Mouse (Mus musculus) ovary, postnatal 36 days (tissue): ENCODE measurements around the gene Pla2g4a.

Experiments
- DNase-seq: peaks from one replicate; pipeline ENCODE4 v3.0.0; 2022; ENCODE audit warnings: low spot score, mixed read lengths

Pla2g4a gene

DNA sequence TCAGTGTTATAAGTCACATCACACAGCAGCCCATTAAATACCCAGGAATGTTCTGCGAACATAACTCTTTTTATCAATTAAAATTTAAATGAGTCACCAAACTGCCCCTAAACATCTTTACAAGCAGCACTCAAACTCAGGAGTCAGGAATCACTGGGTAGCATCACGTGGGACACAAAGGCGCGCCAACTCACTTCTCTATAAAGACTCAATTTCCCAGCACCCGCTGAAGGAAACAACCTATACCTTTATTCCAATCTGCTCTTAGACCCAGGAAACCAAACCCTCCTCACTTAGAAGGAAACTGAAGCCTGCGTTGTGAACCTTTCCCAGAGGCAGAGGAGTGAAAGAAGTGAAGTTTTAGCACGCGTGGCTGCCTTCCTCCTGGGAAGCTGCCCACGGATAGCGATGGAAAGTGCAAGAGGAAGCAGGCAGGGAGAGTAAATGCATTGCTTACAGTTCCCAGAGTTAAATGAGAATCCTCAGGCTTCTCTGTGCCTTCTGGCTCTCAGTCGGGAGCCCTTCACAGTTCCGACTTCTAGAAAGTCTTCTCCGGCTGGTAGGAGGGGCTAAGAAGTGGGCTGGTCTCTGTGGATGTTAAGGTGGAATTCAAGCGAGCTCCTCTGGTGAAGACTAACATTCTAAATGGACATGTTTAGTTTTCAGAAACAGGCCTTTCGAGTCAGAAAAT lies at the start of gene Pla2g4a:
Pla2g4a (minus strand) TSS at position 557 of the 691 bp plus-strand sequence.
- peak; percentile 34 for DNase-seq

DNA sequence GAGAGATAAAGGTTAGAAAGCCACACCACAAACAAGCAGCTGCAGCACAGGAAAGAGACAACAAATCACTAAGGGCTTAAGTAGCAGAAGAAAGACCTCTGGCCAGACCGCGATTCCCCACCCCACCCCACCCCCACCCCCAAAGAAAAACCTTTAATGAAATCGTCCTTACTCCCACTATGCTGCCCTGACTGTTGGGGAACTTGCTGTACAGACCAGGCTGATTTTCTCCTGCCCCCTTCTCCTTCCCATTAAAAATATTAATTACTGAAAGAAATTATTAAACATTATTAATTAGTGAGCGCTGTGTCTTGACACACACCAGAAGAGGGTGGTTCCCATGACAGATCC lies 49.5 kb upstream of the Pla2g4a start:
- no peak for DNase-seq

DNA sequence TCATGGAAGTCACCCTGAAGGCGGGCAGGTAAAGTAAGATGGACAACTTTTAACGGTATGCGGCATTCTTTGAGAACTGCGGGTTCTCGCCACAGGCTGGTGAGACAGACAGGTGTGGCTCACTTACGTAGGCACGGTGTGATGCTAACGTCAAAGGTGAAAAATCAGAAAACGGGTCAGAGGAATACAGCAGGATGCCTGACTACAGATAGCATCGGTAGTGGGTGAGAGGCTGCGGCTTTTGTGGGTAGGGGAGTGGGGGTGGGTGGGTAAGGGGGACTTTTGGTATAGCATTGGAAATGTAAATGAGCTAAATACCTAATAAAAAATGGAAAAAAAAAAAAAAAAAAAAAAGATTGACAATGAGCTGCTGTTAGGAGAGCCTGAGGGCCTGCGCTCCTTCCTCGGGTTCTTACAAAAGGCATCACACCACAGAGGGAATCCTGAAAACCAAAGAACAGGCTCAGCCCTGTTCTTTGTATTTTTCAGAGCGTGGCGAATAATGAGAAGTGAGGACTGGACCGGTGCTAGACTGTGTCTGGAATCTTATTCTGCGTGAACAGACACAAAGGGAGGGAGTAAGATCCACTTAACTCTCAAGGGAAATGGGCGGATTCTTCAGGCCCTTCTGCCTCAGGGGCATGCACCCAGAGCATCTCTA lies 49.0 kb upstream of the Pla2g4a start:
- DNase-seq: no peak

DNA sequence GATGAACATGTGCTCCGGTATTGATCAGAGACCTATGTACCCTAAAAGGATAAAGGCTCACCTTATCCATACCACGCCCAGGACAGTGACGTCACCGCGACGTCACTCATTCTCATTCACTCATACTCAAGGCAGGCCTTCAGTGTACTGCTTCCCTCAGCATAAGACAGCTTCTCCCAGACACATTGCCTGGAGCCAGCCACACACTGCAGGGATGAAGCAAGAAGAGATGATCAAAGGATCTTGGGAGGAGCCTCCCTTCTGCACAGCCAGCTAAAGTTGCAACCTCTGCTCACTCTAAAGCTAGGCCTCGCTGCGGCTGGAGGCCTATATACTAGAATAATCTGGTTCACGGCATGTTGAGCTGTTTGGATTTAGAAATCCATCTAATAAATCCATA lies 48.0 kb upstream of the Pla2g4a start:
- DNase-seq: no peak

DNA sequence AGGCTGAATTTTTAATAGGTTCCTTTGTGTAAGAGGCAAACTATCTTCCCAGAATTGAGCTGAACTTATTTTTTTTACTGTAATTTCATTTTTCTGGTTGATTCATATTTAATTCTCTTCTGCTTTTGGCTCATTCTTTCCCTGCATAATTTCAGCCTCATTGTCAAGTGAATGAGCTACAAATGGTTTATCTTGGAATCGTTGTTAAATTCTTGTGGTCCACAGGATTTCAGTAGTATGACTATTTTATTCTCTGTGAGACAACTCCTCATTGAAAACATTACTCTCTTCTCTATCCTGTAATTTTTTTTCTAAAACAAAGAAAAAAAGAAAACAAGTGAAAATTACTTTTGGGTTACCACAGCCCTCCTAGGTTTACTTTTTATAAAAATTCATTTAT lies 14.5 kb upstream of the Pla2g4a start:
- DNase-seq: no peak

DNA sequence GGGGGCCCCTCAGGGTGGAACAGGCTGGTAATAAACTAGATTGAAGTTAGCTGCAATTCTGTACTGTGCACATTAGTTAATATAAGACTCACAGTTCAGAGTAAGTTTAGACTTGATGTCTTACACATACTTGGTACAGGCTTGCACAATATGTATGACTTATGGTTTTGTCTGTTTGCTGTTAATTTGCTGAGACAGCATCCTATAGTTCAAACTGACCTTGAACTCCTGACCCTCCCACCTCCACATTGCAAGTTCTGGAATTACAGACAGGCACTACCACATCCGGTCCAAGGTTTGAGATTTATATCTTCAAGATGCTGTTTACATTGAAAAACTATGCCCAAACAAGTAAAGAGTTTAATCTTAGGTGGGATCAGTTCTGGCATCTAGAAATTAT lies 4.7 kb upstream of the Pla2g4a start:
- DNase-seq: no peak

DNA sequence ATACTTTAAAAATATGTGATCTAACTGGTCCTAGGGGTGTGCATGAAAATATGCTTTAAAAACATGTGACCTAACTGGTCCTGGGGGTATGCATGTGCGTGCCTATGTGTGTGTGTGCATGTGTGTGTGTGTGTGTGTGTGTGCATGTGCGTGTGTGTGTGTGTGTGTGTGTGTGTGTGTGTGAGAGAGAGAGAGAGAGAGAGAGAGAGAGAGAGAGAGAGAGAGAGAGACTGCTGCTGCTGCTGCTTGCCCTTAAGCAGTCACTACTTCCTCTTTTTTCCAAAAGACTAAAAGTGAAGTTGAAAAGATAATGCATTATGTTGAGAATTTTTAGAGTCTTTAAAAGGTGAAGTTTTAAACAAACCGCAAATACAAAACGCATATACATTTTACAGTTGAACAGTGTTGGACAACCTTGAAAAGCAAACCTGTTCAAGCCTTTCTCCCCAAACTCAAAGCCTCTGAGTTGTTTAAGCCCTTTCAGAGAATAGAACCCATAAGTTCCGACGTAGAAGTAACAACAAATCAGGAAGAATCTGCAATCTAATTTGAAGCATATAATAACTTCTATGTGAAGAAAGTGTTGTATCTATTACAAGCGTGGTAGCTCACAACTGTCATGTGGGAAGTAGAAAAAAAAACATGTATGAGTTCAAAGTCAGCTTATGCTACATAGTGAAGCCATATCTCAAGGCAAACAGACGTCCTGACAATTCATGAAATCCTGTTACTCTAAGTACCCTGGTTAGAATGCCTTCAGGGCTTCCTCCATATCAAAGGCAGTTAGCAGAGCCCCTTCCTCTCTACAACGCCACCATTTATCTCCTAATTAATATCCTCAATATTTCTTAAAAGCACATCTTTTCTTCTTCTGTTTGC lies 574 bp upstream of the Pla2g4a start:
- no peak for DNase-seq

DNA sequence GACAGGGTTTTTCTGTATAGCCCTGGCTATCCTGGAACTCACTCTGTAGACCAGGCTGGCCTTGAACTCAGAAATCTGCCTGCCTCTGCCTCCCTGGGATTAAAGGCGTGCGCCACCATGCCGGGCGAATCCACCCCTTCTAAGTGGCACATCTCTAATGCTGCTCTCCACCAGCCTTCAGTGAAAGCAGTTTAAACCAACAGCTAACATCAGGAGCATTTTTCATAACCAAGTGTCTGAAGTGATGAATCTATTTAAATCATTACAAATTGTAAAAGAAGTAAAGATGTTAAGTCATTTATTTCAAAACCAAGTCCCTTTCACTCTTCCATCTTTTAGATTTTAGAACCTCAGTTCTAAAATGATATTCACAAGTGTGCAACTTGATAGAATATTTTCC lies 839 bp downstream of the Pla2g4a start:
- DNase-seq: no peak

DNA sequence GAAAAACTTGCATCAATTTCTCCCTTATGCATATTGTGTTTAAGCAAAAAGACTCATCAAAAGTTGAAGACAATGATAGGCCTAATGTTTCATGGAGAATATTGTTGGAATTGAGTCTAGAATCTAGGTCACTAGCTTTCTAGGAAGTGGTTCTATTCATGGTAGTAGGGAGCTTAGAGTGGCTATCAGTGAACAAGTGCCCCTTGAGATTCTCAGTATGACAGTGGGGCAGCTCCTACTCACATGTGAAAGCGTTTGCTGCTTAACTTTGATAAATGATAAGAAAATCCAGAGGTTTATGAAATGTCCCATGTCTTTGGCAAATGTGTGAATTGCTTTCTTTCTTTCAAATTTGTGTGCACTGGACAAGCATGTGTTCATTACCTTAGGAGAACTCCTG lies 2.0 kb downstream of the Pla2g4a start:
- no peak for DNase-seq

DNA sequence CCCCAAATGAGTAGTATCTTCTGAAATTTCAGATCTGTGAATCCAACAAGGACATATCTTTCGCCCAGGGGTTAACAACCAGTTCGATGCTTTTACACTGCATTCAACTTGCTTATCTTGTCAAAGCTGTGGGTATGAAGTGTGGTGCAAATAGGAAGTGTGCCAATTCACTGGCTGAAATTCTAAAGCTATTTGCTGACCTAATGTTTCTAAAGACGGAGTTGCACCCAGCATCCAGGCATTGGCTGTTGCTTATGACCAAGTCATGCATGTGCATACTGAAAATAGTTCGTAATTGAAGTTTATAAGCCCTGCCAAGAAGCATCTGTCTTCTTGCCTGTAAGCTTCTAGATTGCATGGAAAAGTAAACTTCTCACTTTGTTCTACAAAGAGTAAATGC lies 5.6 kb downstream of the Pla2g4a start:
- no peak for DNase-seq

DNA sequence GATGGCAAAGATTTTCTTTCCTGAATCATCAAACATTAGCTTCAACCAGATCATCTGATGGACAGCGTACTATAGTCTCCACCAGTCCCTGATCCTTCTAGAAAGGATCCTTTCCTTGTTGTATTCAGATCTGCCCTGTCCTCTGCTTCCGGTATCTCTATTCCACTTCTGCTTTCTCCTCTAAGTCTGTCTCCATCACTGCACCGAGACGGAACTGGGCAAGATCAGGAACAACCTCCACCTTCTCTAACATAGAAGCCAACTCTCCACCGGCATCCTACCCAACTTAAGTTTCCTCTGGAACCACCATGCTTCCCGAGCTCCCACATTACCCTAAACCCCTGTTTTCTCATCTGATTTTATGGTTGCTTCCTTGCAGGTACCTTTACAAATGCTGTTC lies 7.1 kb downstream of the Pla2g4a start:
- no peak for DNase-seq

DNA sequence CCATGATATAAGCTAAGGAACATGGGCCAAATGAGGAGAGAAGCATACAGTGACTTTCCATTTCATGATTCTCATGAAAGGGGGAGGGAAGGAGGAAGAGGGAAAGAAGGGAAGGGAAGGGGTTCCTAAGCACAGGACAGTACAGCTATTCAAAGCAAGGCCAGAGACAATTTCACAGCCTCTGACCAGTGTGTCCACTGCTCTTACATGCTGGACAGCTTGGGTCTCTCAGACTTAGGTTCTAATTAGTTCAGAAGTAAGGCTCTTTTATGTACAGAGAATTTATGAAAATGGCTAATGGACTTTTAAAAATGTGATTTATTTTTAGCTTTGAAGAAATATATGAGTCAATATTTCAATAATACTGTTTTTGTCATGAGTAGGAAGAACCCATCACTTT lies 9.0 kb downstream of the Pla2g4a start:
- DNase-seq: no peak

DNA sequence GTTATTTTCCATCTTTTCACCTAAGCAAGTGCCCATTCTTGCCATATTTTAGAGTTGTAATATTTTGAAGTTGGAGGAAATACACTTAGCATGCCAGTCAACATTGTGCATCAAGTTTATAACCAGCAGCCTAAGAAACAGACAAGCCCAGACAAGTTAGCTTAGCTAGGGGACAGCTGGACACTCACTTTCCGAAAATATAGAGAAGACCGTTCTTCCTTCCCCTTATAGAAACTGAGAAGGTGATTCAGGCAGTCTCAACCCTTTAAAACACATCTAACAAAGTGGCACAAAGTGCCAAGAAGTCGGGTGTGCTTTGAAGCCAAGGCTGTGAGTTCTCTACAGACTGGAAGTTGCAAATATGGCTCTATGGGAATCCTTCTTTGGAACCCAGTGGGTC lies 10.4 kb downstream of the Pla2g4a start:
- DNase-seq: no peak

DNA sequence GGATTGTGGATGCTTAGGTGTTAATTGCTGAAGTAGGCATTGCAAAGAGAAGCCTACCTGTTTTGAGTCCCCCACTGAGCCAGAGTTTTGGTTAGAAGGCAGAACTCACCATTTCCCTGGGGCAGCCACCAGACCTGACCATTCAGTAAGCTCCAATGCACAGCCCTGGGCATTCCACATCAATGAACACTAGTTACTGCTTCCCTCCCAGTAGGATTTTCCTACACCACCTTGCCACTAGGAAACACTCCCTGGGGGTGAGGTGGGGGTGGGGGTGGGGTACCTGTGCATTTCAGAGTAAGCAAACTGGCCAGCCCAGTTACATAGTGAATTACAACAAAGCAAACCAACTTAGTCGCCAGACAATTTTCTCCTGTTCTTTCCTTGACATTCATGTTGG lies 10.8 kb downstream of the Pla2g4a start:
- DNase-seq: no peak

DNA sequence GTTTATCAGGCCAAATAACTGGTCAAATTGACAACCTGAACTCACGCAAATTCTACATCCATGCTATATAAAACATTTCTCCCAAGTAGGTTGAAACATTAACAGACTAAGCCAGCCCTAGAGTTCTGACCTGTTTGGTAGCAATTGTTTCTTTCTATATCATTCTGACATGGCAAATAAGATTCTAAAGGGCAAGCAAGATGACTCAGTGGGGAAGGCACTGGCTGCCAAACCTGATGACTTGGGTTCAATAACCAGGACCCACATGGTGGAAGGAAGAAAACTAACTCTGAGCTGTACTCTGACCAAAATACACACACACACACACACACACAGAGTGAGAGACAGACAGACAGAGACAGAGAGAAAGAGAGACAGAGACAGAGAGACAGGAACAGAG lies 11.8 kb downstream of the Pla2g4a start:
- DNase-seq: no peak

DNA sequence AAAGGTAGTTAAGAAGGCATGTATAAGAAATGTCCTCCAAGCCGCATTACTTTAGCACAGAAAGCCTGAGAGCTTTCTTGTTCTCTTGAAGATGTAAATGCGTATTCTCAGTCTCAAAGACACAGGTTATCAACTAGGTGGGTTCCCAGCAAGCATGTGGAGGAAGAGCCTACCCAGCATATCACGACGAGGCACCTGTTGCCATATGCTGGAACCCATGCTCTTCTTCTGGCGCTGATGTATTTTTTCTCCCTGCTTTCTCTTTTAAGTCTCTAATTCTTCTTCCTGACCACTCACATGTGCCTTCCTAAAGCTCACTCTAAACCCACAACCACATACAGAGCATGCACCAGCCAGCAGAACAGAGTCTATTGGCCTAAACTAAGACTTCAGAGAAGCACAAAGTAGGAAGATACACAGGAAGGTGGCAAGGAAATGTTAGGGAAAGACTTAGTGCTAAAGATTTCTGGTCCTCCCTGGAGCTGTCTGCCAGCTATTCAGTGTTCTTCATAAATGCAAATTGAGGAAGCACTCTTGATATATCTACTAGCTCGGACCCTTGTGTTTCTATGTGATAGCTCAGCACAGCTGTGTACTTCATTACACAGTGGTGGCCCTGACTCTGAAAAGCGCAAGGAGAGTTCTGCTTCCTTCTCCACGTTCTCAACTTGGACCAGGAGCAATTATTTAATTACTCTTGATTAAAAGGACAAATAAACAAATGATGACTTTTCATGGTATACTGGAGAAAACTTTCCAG lies 12.8 kb downstream of the Pla2g4a start:
- DNase-seq: no peak

DNA sequence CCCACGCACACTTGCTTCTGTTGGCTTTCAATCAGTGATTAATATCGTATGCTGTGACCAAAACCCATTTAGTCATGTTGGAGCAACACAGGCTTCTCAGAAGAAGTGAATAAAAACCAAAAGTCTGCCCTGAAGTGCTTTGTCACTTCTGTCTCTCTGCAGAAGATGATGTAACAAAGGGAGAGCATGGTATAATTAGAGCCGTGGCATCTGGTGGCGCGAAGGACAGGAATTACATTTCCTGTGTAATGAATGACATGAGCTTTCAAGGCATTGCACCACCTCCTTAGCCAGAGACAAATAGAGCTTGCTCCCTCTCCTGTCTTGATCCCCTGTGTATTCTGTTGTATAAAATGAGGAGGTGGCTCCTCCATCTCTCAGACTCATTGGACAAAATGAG lies 14.1 kb downstream of the Pla2g4a start:
- DNase-seq: no peak

DNA sequence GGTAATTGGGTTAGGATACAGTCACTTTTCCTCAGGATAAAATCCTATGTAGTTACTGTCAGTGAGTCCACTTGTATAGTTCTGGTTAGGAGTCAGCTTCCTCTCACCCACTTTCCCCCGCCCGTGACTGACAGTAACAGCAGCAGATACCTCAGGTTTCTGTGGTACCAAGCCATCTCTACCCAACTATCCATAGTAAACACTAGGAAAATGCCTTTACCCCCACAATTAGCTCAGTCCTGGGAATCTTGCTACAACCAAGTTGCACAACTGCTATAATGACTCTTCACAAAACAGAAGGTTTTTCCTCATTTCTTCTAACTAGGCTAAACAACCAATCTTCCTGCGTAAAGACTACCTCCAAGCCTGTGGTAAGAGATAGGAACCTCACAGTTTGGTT lies 14.7 kb downstream of the Pla2g4a start:
- no peak for DNase-seq

DNA sequence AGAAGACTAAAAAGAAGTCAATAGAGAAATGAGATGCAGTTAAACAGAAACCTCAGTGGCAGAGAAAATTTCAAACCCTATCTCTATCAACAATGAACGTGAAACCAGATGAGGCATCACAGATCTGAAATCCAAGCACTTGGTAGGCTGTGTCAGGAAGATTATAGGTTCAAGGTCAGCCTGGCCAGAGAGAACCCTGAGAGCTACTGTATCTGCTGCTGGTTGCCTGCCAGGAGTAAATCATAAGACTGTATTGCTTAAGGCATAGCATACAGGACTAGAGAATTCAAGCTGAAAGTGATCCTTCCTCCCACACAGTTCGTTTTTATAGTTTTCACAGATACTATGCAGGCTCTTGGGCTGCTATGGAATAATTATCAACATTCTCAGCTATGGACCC lies 17.5 kb downstream of the Pla2g4a start:
- no peak for DNase-seq

DNA sequence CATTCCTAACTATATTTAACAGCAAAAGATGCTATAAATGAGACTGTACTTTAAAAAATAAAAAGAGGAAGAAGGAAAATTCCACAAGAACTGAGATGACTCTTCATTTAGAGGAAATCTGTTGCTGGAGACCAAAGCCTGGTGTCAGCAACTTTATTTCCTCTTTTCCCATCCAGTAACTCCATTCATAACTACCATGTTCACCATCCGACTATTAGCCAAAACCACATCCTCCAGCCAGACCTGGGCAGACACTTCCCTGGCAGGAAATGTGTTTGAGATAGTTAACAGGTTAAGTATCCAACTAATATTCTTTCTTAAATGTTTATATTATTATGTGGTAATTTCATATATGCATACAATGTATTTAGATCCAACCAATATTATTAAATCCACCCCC lies 20.8 kb downstream of the Pla2g4a start:
- DNase-seq: no peak

DNA sequence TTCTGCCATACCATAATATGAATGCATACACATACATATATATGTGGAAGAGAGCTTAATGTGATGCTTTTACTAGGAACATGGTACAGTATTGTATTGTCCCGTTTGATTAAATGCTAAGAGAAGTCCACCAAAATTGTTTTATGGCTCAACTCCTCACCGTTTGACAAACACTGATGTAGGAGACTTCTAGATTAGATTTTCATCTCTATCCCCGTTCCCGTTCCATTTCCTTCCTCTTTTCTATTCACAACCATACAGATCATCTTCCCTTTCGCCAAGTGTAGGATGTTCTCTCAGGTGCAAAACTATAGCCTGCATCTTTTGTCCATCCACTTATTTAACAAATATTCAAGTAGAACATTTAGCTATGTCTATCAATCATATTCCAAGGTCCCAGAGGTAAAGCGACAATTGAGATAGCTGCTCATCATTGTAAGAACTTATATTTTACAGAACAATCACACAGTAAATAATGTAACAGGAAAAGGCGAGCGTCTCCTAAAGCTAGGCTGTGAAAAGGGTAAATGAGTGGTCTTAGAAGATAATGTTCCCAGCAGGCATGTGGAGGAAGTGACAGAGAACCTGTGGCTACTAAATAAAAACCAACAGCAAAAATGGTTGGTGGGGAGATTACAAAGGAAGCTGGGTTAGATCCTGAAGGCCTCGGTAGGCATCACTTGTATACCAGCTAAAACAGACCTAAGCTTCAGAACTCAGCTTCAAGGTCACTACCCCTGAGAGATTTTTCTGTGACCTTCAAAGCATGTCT lies 21.6 kb downstream of the Pla2g4a start:
- DNase-seq: no peak

DNA sequence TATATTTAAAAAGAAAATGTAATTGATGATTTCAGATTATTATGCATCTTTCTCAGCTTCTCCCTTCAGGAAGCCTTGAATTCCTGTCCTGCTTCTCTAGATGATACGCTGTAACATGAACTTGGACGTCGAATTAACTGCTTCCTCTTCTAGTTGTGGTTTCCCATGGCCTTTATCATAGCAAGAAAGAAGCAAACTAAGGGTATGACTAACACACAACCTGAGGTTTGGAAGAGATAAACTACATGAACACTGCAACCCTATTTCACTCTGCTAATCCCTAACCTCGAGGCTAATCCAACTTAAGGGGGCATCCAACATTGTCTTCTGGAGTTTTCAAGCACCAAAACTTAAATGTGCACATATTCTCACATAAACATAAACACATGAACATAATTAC lies 23.3 kb downstream of the Pla2g4a start:
- no peak for DNase-seq
